Mouse (Mus musculus) forebrain, postnatal 0 days (tissue): ENCODE data around the gene Mcm9. TPM values are rescaled to one million over a fixed set of nuclear protein-coding genes. Genes with fewer than 3 reads are reported as not detected.
"Not testable (repeated sequence)": the region's sequence is repeated elsewhere in the genome, so short reads cannot be mapped to it uniquely, and the experiment has no call there.

Experiments used
- ATAC-seq: fragments of 200-750 bp; cut with Nextera tagmentation; 2 replicates; pipeline ENCODE4 v1.8.0; 2017; ENCODE audit warnings: mild to moderate bottlenecking, moderate library complexity
- DNase-seq: peaks from one replicate; pipeline ENCODE4 v3.0.0-alpha.2; 2015
- H3K27ac ChIP-seq: fragments of 300-500 bp; sonication (generic); 2 replicates; pipeline ENCODE4 v1.5.1; 2014; ENCODE audit warnings: low read depth, mild to moderate bottlenecking, antibody characterized with exemption, low read length, moderate library complexity, mixed read lengths
- H3K27me3 ChIP-seq: fragments of 300-500 bp; sonication (generic); 2 replicates; pipeline ENCODE4 v1.6.1; 2014; ENCODE audit warnings: mild to moderate bottlenecking, low read length, mixed read lengths; ENCODE audit not compliant: insufficient read depth
- H3K36me3 ChIP-seq: fragments of 300-500 bp; sonication (generic); 2 replicates; pipeline ENCODE4 v1.6.1; 2014; ENCODE audit warnings: mild to moderate bottlenecking, moderate library complexity; ENCODE audit not compliant: insufficient read depth
- H3K4me1 ChIP-seq: fragments of 300-500 bp; sonication (generic); 2 replicates; pipeline ENCODE4 v1.6.1; 2014; ENCODE audit warnings: antibody characterized with exemption; ENCODE audit not compliant: insufficient read depth
- H3K4me2 ChIP-seq: fragments of 300-500 bp; sonication (generic); 2 replicates; pipeline ENCODE4 v1.6.1; 2014; ENCODE audit warnings: low read depth, mild to moderate bottlenecking, moderate library complexity
- H3K4me3 ChIP-seq: fragments of 300-500 bp; sonication (generic); 2 replicates; pipeline ENCODE4 v1.5.1; 2014; ENCODE audit warnings: low read depth, low read length, mixed read lengths
- H3K9ac ChIP-seq: fragments of 300-500 bp; sonication (generic); 2 replicates; pipeline ENCODE4 v1.6.1; 2014; ENCODE audit warnings: mild to moderate bottlenecking
- H3K9me3 ChIP-seq: fragments of 300-500 bp; sonication (generic); 2 replicates; pipeline ENCODE4 v1.6.1; 2016; ENCODE audit warnings: low read length
- CTCF ChIP-seq: sonication (generic); IDR thresholded peaks from 2 replicates; pipeline ENCODE4 v1.5.1; 2016; ENCODE audit warnings: antibody characterized with exemption, control low read depth, low read depth
- WGBS: fragments of 180-500 bp; shearing (Covaris S2); extraction: QIAGEN DNeasy Blood & Tissue Kit; methylation state at CpG from one replicate; pipeline ENCODE4 v1.1.7; 2014; 5-methylcytosine and 5-hydroxymethylcytosine counted together
- polyA plus RNA-seq: library from polyadenylated mRNA; unstranded; fragments of >200 nt; fragmentation: Nextera tagmentation; extraction: Ambion mirVana; gene quantifications from 2 replicates; pipeline ENCODE4 v1.2.1, GENCODE M21; 2015
- total RNA-seq: library from RNA; depleted of rRNA; stranded (reverse); fragments of >200 nt; gene quantifications from 2 replicates; pipeline ENCODE4 v1.2.3, GENCODE M21; 2014; rRNA removed

The Mcm9 gene
- total and polyA plus RNA-seq, 2 experiments from 2014 or later: 4.5 to 5.4 TPM

- H3K4me1 ChIP-seq: no peaks in the 10 kb centered on the region
- WGBS: 33% methylated on average over 21 of the region's 21 CpGs
- peak overlapping the region; percentile 70 for H3K27ac ChIP-seq
- H3K9me3 ChIP-seq: no peaks in the 10 kb centered on the region
- no peaks in the 10 kb centered on the region for H3K27me3 ChIP-seq
- peak overlapping the region; percentile 31 for H3K4me2 ChIP-seq
- H3K9ac ChIP-seq: no peak overlapping the region
- ATAC-seq: peak; percentile 88
- H3K36me3 ChIP-seq: no peaks in the 10 kb centered on the region
- peak; percentile 60 for DNase-seq
- 0 out of 2 replicates have a peak, but pooled peaks have one; percentile 1 for TF ChIP-seq CTCF
- no peak overlapping the region for H3K4me3 ChIP-seq
These were observed 127.1 kb downstream of the Mcm9 start for GRCm38 (mm10) chr10:53502875-53503816.

GRCm38 (mm10) chr10:53502471-53502870 is 127.8 kb downstream of the Mcm9 start:
- H3K9me3 ChIP-seq: no peaks in the 10 kb centered on the region
- no peaks in the 10 kb centered on the region for H3K27me3 ChIP-seq
- WGBS: 88% methylated on average over 13 of the region's 13 CpGs
- DNase-seq (no peak), ATAC-seq (no peak)
- H3K4me3 ChIP-seq: no peak overlapping the region
- H3K27ac ChIP-seq: no peak overlapping the region; the same call in 1 of the 2 replicates
- no peaks in the 10 kb centered on the region for H3K4me1 ChIP-seq
- no peak for TF ChIP-seq CTCF
- no peaks in the 10 kb centered on the region for H3K36me3 ChIP-seq
- H3K9ac ChIP-seq: no peak overlapping the region
- H3K4me2 ChIP-seq: no peak overlapping the region

- Histone ChIP-seq H3K9ac (no peak overlapping the region), H3K4me2 (no peak overlapping the region), H3K27ac (no peak overlapping the region), H3K4me3 (no peak overlapping the region), H3K27me3 (no peaks in the 10 kb centered on the region), H3K9me3 (no peaks in the 10 kb centered on the region), H3K4me1 (no peaks in the 10 kb centered on the region), H3K36me3 (no peaks in the 10 kb centered on the region)
- ATAC-seq: no peak
- no peak for TF ChIP-seq CTCF
- no peak for DNase-seq
These were observed 130.7 kb downstream of the Mcm9 start for GRCm38 (mm10) chr10:53499518-53499917.

GRCm38 (mm10) chr10:53495349-53495748 is 134.9 kb downstream of the Mcm9 start:
- H3K9me3 ChIP-seq, H3K9ac ChIP-seq, DNase-seq, H3K4me3 ChIP-seq, H3K4me1 ChIP-seq, ATAC-seq, H3K27ac ChIP-seq, H3K27me3 ChIP-seq, H3K36me3 ChIP-seq, H3K4me2 ChIP-seq: not testable (repeated sequence)
- WGBS: 96% methylated on average over 3 of the region's 3 CpGs

GRCm38 (mm10) chr10:53493954-53494353 is 136.3 kb downstream of the Mcm9 start:
- Histone ChIP-seq H3K9ac (no peak overlapping the region), H3K27me3 (no peaks in the 10 kb centered on the region), H3K9me3 (no peaks in the 10 kb centered on the region), H3K4me1 (no peaks in the 10 kb centered on the region), H3K36me3 (no peaks in the 10 kb centered on the region), H3K4me2 (no peak overlapping the region), H3K27ac (no peak overlapping the region), H3K4me3 (no peak overlapping the region)
- WGBS: 97% methylated on average over 13 of the region's 13 CpGs
- TF ChIP-seq CTCF: no peak
- DNase-seq (no peak), ATAC-seq (no peak)

Other genes with a start within 250 kb of the Mcm9 start
- gene Asf1a, start 33.7 kb downstream of the Mcm9 start, total RNA-seq: 39.1 and 40.6 TPM in 2 replicates
- 62.1 and 72.8 TPM in 2 replicates for gene Asf1a, start 33.7 kb downstream of the Mcm9 start, polyA plus RNA-seq
- 20.3 and 20.5 TPM in 2 replicates for gene Fam184a, start 120.7 kb upstream of the Mcm9 start, total RNA-seq
- gene Fam184a, start 120.7 kb upstream of the Mcm9 start, polyA plus RNA-seq: 6.3 and 10.3 TPM in 2 replicates